Mouse (Mus musculus): ENCODE measurements around the gene Bcl2l15.

Gene Bcl2l15

GRCm38 (mm10) chr3:103868008-103868407 is 35.6 kb downstream of the Bcl2l15 start:
- no peak for DNase-seq (ENCODE audit: low spot score)

GRCm38 (mm10) chr3:103872663-103873098 is 40.3 kb downstream of the Bcl2l15 start:
- DNase-seq (ENCODE audit: low spot score): no peak

GRCm38 (mm10) chr3:103874329-103874728 is 41.9 kb downstream of the Bcl2l15 start:
- DNase-seq (ENCODE audit: low spot score): no peak

GRCm38 (mm10) chr3:103885946-103886345 is 53.5 kb downstream of the Bcl2l15 start:
- no peak for DNase-seq (ENCODE audit: low spot score)

- no peak for DNase-seq (ENCODE audit: low spot score)
Measured at GRCm38 (mm10) chr3:103887581-103887980, 55.2 kb downstream of the Bcl2l15 start.

- DNase-seq (ENCODE audit: low spot score): no peak
Measured at GRCm38 (mm10) chr3:103893374-103893773, 61.0 kb downstream of the Bcl2l15 start.
